In genomic region chr1:106818323-106818722, GRCm38 (mm10) we compare ENCODE assay signal across 11 mouse cellular contexts. TPM values are rescaled to one million over a fixed set of nuclear protein-coding genes. Genes with fewer than 3 reads are reported as not detected.
DNase-seq lines count a peak whose midpoint lies in the region; ATAC-seq and TF ChIP-seq lines count a peak whose summit lies in the region.
"Had no signal": no experiment of that assay in that cellular context is flagged by ENCODE, and none has a peak within 500 bp of the region (broad histone marks: within the 10 kb centered on the region; RNA-seq: fewer than 3 reads in every experiment).

No protein-coding gene starts in this region.

- H3K27ac ChIP-seq in liver, postnatal 0 days (ENCODE audit: low read depth): no peak overlapping the region
- H3K27ac ChIP-seq in midbrain, postnatal 0 days (ENCODE audit: low read depth, low read length): no peak overlapping the region
- H3K27ac ChIP-seq: embryonic facial prominence, embryonic 15.5 days had no signal

- TF ChIP-seq CTCF in liver, postnatal 0 days (IDR thresholded peaks at IDR 0.05; ENCODE audit: low read depth): peak; percentile 69
- peak; percentile 73 for TF ChIP-seq CTCF in midbrain, postnatal 0 days (IDR thresholded peaks at IDR 0.05)

- no peak overlapping the region for H3K4me2 ChIP-seq in liver, postnatal 0 days (ENCODE audit: low read depth, low read length)
- no peak overlapping the region for H3K4me2 ChIP-seq in midbrain, postnatal 0 days (ENCODE audit: low read depth, low read length, poor library complexity, severe bottlenecking)
- H3K4me2 ChIP-seq: embryonic facial prominence, embryonic 15.5 days had no signal

- no peaks in the 10 kb centered on the region for H3K27me3 ChIP-seq in liver, postnatal 0 days (ENCODE audit: insufficient read depth, low read length)
- H3K27me3 ChIP-seq in midbrain, postnatal 0 days (ENCODE audit: insufficient read depth, low read length): no peaks in the 10 kb centered on the region
- H3K27me3 ChIP-seq: embryonic facial prominence, embryonic 15.5 days had no signal

- no peak for ATAC-seq in liver, postnatal 0 days
- ATAC-seq in midbrain, postnatal 0 days (ENCODE audit: low FRiP score): peak; percentile 43; the same call in 1 of the 2 replicates

- 10% methylated on average over 4 of the region's 4 CpGs for WGBS in liver, postnatal 0 days (ENCODE audit: insufficient replicate concordance)
- 22% methylated on average over 4 of the region's 4 CpGs for WGBS in midbrain, postnatal 0 days

- TF ChIP-seq EP300 in liver, postnatal 0 days (IDR thresholded peaks at IDR 0.05; ENCODE audit: low read depth): no peak

- H3K9me3 ChIP-seq in liver, postnatal 0 days (ENCODE audit: low read length): no peaks in the 10 kb centered on the region
- no peaks in the 10 kb centered on the region for H3K9me3 ChIP-seq in midbrain, postnatal 0 days (ENCODE audit: low read length)
- H3K9me3 ChIP-seq: embryonic facial prominence, embryonic 15.5 days had no signal

- no peaks in the 10 kb centered on the region for H3K36me3 ChIP-seq in liver, postnatal 0 days (replicated peaks; ENCODE audit: insufficient read depth, low read length)
- no peaks in the 10 kb centered on the region for H3K36me3 ChIP-seq in midbrain, postnatal 0 days (ENCODE audit: insufficient read depth, low read length)
- H3K36me3 ChIP-seq: embryonic facial prominence, embryonic 15.5 days had no signal

- no peak overlapping the region for H3K4me3 ChIP-seq in liver, postnatal 0 days (ENCODE audit: low read depth, low read length)
- H3K4me3 ChIP-seq in midbrain, postnatal 0 days (ENCODE audit: low read depth, low read length): no peak overlapping the region
- H3K4me3 ChIP-seq: embryonic facial prominence, embryonic 15.5 days had no signal

- H3K9ac ChIP-seq in liver, postnatal 0 days (replicated peaks): no peak overlapping the region
- no peak overlapping the region for H3K9ac ChIP-seq in midbrain, postnatal 0 days (replicated peaks; ENCODE audit: low read length, poor library complexity, severe bottlenecking)
- H3K9ac ChIP-seq: embryonic facial prominence, embryonic 15.5 days had no signal

- H3K4me1 ChIP-seq in liver, postnatal 0 days (ENCODE audit: insufficient read depth): no peaks in the 10 kb centered on the region
- H3K4me1 ChIP-seq in midbrain, postnatal 0 days (ENCODE audit: insufficient read depth, low read length): no peaks in the 10 kb centered on the region
- H3K4me1 ChIP-seq: embryonic facial prominence, embryonic 15.5 days had no signal

- DNase-seq in cerebellum, postnatal 14 days: peak; percentile 11 to 24
- no peak for DNase-seq in cerebellum, postnatal 36 days
- no peak for DNase-seq in liver, postnatal 0 days
- DNase-seq in liver: no peak
- DNase-seq in brain, adult 2 months (ENCODE audit: low read depth, low spot score): peak; percentile 56
- peak; percentile 71 for DNase-seq in midbrain, postnatal 0 days (ENCODE audit: low spot score)
- no peak for DNase-seq in neural tube, embryonic 10.5 days (ENCODE audit: extremely low spot score, low spot score)
- DNase-seq in kidney, adult 18-20 months: no peak
- DNase-seq: heart, postnatal 36 days had no signal

RNA-seq across cellular contexts. Expression of gene Vps4b, which starts 21.8 kb away (rescaled TPM):
- 20.2 and 22.7 TPM in 2 replicates for polyA plus RNA-seq in liver, postnatal 0 days (2015; fragmentation: Nextera tagmentation; extraction: Ambion mirVana)
- 20.1 and 23.9 TPM in 2 replicates for total RNA-seq in midbrain, postnatal 0 days (2014; rRNA removed)
- polyA plus RNA-seq in midbrain, postnatal 0 days (2015; fragmentation: Nextera tagmentation; extraction: Ambion mirVana): 23.1 and 23.4 TPM in 2 replicates

RNA-seq across cellular contexts. Expression of gene Serpinb5, which starts 42.6 kb away (rescaled TPM):
- not detected in 2 replicates for polyA plus RNA-seq in liver, postnatal 0 days (2015; fragmentation: Nextera tagmentation; extraction: Ambion mirVana)
- 0.71 TPM in 1 of 2 replicates, not detected in the other for total RNA-seq in midbrain, postnatal 0 days (2014; rRNA removed)
- polyA plus RNA-seq in midbrain, postnatal 0 days (2015; fragmentation: Nextera tagmentation; extraction: Ambion mirVana): 0.15 TPM in 1 of 2 replicates, not detected in the other
- total RNA-seq: heart, postnatal 36 days had no signal
- polyA plus RNA-seq: liver, embryonic 16.5 days had no signal

RNA-seq across cellular contexts. Expression of gene Kdsr, which starts 58.8 kb away (rescaled TPM):
- polyA plus RNA-seq in liver, postnatal 0 days (2015; fragmentation: Nextera tagmentation; extraction: Ambion mirVana): 7.3 and 8.0 TPM in 2 replicates
- total RNA-seq in midbrain, postnatal 0 days (2014; rRNA removed): 10.6 and 14.3 TPM in 2 replicates
- 17.1 and 18.9 TPM in 2 replicates for polyA plus RNA-seq in midbrain, postnatal 0 days (2015; fragmentation: Nextera tagmentation; extraction: Ambion mirVana)

Comparison
In these comparisons a context has a peak if more than half of its experiments do, and no peak if none do; other contexts are left out.
1. DNase-seq: peak in cerebellum, postnatal 14 days (2 of 2), brain, adult 2 months (single experiment) and midbrain, postnatal 0 days (single experiment); none in cerebellum, postnatal 36 days (0 of 2), liver, postnatal 0 days (single experiment), liver (single experiment), neural tube, embryonic 10.5 days (single experiment) and kidney, adult 18-20 months (single experiment).